Mouse (Mus musculus) heart, embryonic 16.5 days (tissue): ENCODE results near the gene Mier1. TPM values are rescaled to one million over a fixed set of nuclear protein-coding genes. Genes with fewer than 3 reads are reported as not detected.

Experiments
- ATAC-seq: fragments of 200-750 bp; cut with Nextera tagmentation; replicated peaks from 2 replicates; pipeline ENCODE4 v1.8.0; 2017; ENCODE audit warnings: moderate number of reproducible peaks; ENCODE audit not compliant: insufficient read depth, low FRiP score; ENCODE audit errors: extremely low read depth
- H3K27ac ChIP-seq: fragments of 300-500 bp; sonication (generic); 2 replicates; pipeline ENCODE4 v1.5.1; 2014; ENCODE audit warnings: mild to moderate bottlenecking, low read length, control low read depth, moderate library complexity
- H3K27me3 ChIP-seq: fragments of 300-500 bp; sonication (generic); 2 replicates; pipeline ENCODE4 v1.6.1; 2014; ENCODE audit warnings: low read length, mixed read lengths; ENCODE audit not compliant: control insufficient read depth, insufficient read depth
- H3K36me3 ChIP-seq: fragments of 300-500 bp; sonication (generic); 2 replicates; pipeline ENCODE4 v1.6.1; 2014; ENCODE audit not compliant: control insufficient read depth, insufficient read depth
- H3K4me1 ChIP-seq: fragments of 300-500 bp; sonication (generic); 2 replicates; pipeline ENCODE4 v1.6.1; 2014; ENCODE audit warnings: low read length, mixed read lengths; ENCODE audit not compliant: control insufficient read depth, insufficient read depth
- H3K4me2 ChIP-seq: fragments of 300-500 bp; sonication (generic); 2 replicates; pipeline ENCODE4 v1.6.1; 2014; ENCODE audit warnings: low read depth, mild to moderate bottlenecking, control low read depth, low read length
- H3K4me3 ChIP-seq: fragments of 300-500 bp; sonication (generic); 2 replicates; pipeline ENCODE4 v1.5.1; 2014; ENCODE audit warnings: mild to moderate bottlenecking, control low read depth, low read length
- H3K9ac ChIP-seq: fragments of 300-500 bp; sonication (generic); 2 replicates; pipeline ENCODE4 v1.6.1; 2014; ENCODE audit warnings: low read length, control low read depth
- H3K9me3 ChIP-seq: fragments of 300-500 bp; sonication (generic); replicated peaks from 2 replicates; pipeline ENCODE4 v1.6.1; 2016; ENCODE audit warnings: low read length; ENCODE audit not compliant: control insufficient read depth
- WGBS: fragments of 180-500 bp; shearing (Covaris S2); extraction: QIAGEN DNeasy Blood & Tissue Kit; methylation state at CpG from one replicate; pipeline ENCODE4 v1.1.7; 2014; 5-methylcytosine and 5-hydroxymethylcytosine counted together
- polyA plus RNA-seq: library from polyadenylated mRNA; unstranded; fragments of >200 nt; fragmentation: Nextera tagmentation; extraction: Ambion mirVana; gene quantifications from 2 replicates; pipeline ENCODE4 v1.2.1, GENCODE M21; 2015

Gene Mier1
- 27.6 and 29.5 TPM in 2 replicates for polyA plus RNA-seq

DNA sequence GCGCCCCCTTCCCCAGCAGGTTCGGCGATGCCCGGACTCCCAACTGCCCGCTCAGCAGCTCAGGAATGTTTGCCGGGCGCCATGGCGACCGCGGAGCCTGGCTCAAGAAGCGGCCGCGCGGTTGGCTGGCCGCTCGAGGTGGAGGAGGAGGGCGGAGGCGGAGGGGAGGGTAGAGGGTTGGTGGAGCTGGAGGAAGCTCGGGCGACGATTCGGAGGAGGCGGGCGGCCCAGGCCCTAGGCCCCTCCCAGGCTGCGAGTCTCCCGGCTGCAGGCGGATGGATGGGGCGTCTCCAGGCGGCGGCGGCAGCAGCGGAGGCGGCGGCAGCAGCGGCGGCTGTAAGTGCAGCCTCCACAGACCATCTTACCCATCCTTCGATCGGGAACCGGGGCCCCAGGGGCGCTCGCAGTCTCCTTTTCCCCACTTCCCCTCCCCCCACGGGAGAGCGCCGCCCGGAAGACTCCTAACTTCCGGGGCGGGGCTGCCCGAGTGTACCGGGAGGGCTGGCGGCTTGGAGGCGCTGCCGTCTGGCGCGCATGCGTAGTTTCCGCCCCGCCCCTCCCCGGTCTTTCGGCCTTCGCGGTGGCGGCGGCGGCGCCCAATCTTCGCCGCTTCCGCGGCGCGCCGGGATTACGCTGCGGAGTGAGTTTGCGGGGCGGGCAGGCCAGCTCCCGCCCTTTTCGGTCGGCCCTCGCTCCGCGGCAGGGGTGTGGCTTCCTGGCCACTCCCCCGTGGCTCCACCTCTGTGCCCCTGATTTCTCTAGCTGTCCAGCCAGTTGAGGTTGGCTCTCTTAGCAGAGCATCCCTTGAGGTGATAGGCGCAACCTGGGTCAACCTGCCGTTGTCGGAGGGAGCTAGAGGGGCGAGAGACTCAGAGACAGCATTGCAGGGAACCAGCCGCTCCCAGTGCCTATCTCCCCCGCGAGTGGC lies at the start of gene Mier1, which contains the start of gene Wdr78:
Mier1 (plus strand) TSS at position 207 of the 928 bp plus-strand sequence.
Wdr78 (minus strand) TSS at position 372 of the 928 bp plus-strand sequence.
- Histone ChIP-seq H3K27ac (peak within 1 kb of the TSS; percentile 99), H3K9me3 (no peaks in the 10 kb centered on the region), H3K9ac (peak within 1 kb of the TSS; percentile 93), H3K36me3 (0 out of 2 replicates have a peak, but pooled peaks cover 3% of the 10 kb centered on the region), H3K4me3 (peak within 1 kb of the TSS; percentile 73), H3K27me3 (no peaks in the 10 kb centered on the region), H3K4me1 (peaks cover 22% of the 10 kb centered on the region), H3K4me2 (peak within 1 kb of the TSS; percentile 82)
- peak; percentile 99 for ATAC-seq
- under 1% methylated on average over 80 of the region's 90 CpGs for WGBS

- no peaks in the 10 kb centered on the region for H3K27me3 ChIP-seq
- no peaks in the 10 kb centered on the region for H3K36me3 ChIP-seq
- ATAC-seq: no peak
- 67% methylated on average over 2 of the region's 2 CpGs for WGBS
- H3K4me3 ChIP-seq: no peak overlapping the region
- no peak overlapping the region for H3K4me2 ChIP-seq
- no peaks in the 10 kb centered on the region for H3K9me3 ChIP-seq
- no peaks in the 10 kb centered on the region for H3K4me1 ChIP-seq
- no peak overlapping the region for H3K27ac ChIP-seq
- no peak overlapping the region for H3K9ac ChIP-seq
These were observed 49.8 kb upstream of the Mier1 start for GRCm38 (mm10) chr4:103064421-103064820.

- no peaks in the 10 kb centered on the region for H3K9me3 ChIP-seq
- 62% methylated on average over 5 of the region's 5 CpGs for WGBS
- H3K27ac ChIP-seq: no peak overlapping the region
- no peak; the same call in 1 of the 2 replicates for ATAC-seq
- H3K27me3 ChIP-seq: no peaks in the 10 kb centered on the region
- no peak overlapping the region for H3K9ac ChIP-seq
- no peaks in the 10 kb centered on the region for H3K36me3 ChIP-seq
- no peaks in the 10 kb centered on the region for H3K4me1 ChIP-seq
- no peak overlapping the region for H3K4me3 ChIP-seq
- H3K4me2 ChIP-seq: no peak overlapping the region
These were observed 49.2 kb upstream of the Mier1 start for GRCm38 (mm10) chr4:103064976-103065375.

GRCm38 (mm10) chr4:103067906-103068655 lies 46.1 kb upstream of the Mier1 start:
- Histone ChIP-seq H3K4me2 (no peak overlapping the region), H3K9me3 (no peaks in the 10 kb centered on the region), H3K4me3 (no peak overlapping the region), H3K27me3 (no peaks in the 10 kb centered on the region), H3K4me1 (no peaks in the 10 kb centered on the region), H3K9ac (no peak overlapping the region), H3K27ac (no peak overlapping the region), H3K36me3 (no peaks in the 10 kb centered on the region)
- no peak for ATAC-seq
- 78% methylated on average over 6 of the region's 6 CpGs for WGBS

DNA sequence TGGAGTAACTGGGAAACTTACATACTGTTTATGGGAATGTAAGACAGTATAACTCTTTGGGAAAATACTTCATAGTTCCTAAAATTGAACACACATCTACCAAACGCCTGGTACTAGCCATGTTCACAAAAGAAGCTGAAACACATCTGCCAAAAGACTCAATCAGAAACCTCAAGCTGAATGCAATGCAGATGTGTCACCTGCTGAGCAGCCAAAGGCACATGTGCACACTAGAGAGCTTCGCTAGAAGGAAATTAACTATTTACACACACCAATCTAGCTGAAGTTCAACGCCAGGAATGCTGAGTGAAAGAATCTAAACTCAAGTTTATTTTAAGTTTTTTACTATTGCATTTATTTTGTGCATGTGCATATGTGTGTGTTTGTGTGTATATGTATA lies 43.6 kb upstream of the Mier1 start:
- ATAC-seq: no peak
- Histone ChIP-seq H3K27ac (no peak overlapping the region), H3K27me3 (no peaks in the 10 kb centered on the region), H3K9ac (no peak overlapping the region), H3K4me1 (no peaks in the 10 kb centered on the region), H3K36me3 (no peaks in the 10 kb centered on the region), H3K4me2 (no peak overlapping the region), H3K9me3 (no peaks in the 10 kb centered on the region), H3K4me3 (no peak overlapping the region)
- WGBS: 75% methylated on average over 3 of the region's 3 CpGs

GRCm38 (mm10) chr4:103085237-103085636 lies 29.0 kb upstream of the Mier1 start:
- Histone ChIP-seq H3K36me3 (no peaks in the 10 kb centered on the region), H3K27ac (no peak overlapping the region), H3K9ac (no peak overlapping the region), H3K4me3 (no peak overlapping the region), H3K9me3 (no peaks in the 10 kb centered on the region), H3K4me2 (no peak overlapping the region), H3K4me1 (no peaks in the 10 kb centered on the region), H3K27me3 (no peaks in the 10 kb centered on the region)
- ATAC-seq: no peak
- WGBS: 88% methylated on average over 5 of the region's 5 CpGs

DNA sequence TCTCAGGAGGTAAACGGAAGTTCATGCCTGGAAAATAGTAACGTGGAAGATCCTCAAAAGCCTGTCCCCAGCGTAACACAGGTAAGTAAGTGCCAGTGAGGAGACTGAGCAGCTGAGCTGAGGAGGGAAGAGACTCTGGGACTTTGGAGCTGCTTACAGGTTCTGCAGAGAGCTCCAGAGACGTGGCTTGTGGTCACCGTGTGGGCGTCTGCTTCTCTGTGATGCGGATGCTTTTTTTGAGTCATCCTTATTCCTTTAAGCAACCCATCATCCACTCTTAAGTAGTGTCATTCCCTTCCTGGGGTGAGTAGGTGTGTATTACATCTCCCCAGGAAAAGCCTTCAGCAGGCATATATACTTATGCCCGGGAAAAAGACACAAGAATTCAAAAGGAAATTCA lies 18.3 kb upstream of the Mier1 start:
- ATAC-seq: no peak
- no peaks in the 10 kb centered on the region for H3K4me1 ChIP-seq
- H3K4me2 ChIP-seq: no peak overlapping the region
- WGBS: 79% methylated on average over 8 of the region's 8 CpGs
- H3K9me3 ChIP-seq: no peaks in the 10 kb centered on the region
- H3K9ac ChIP-seq: no peak overlapping the region
- H3K4me3 ChIP-seq: no peak overlapping the region
- H3K36me3 ChIP-seq: no peaks in the 10 kb centered on the region
- H3K27ac ChIP-seq: no peak overlapping the region
- H3K27me3 ChIP-seq: no peaks in the 10 kb centered on the region

DNA sequence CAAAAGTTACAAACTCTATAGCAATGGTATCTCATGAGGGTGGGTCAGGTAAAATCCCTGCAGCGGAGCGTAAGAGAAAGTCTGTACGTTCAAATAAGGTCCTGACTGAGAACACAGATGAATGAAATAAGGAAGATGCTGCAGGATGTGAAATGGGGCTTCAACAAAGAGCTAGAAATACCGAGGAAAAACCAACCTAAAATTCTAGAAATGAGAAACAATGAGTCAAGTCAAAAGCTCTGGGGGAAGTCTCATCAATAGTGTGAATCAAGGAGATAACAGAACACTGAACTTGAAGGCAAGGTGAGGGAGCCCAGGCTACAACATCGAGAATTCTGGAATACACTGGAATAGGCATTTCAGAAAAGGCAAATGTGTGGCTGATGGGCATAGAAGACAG lies 15.7 kb upstream of the Mier1 start:
- 86% methylated on average over 5 of the region's 5 CpGs for WGBS
- no peak overlapping the region for H3K4me2 ChIP-seq
- H3K27me3 ChIP-seq: no peaks in the 10 kb centered on the region
- ATAC-seq: no peak
- no peak overlapping the region for H3K9ac ChIP-seq
- H3K4me1 ChIP-seq: peaks cover 5% of the 10 kb centered on the region; the same call in 1 of the 2 replicates
- H3K27ac ChIP-seq: no peak overlapping the region
- no peak overlapping the region for H3K4me3 ChIP-seq
- no peaks in the 10 kb centered on the region for H3K9me3 ChIP-seq
- no peaks in the 10 kb centered on the region for H3K36me3 ChIP-seq

DNA sequence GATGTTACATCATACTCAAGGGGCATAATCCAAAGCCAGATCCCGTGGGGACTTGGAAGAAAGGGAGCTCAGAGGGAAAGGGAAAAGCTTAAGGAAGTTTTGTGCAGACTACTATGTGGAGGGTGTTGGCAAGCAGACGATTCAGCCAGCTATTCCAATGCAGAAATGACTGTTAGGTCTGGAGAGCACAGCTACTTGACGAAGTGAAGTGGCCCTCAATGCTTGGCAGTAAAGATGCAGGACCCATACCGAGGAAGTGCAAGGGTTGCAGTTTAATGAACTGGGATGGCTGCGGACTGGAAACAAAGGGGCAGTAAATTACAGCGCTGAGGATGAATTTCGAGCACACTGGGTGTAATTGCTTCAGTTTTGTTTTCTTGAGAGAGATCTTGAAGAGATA lies 1.5 kb upstream of the Mier1 start:
- Histone ChIP-seq H3K36me3 (0 out of 2 replicates have a peak, but pooled peaks cover 3% of the 10 kb centered on the region), H3K9me3 (no peaks in the 10 kb centered on the region), H3K9ac (no peak overlapping the region), H3K4me2 (peak overlapping the region; percentile 82), H3K27me3 (no peaks in the 10 kb centered on the region), H3K27ac (no peak overlapping the region), H3K4me3 (no peak overlapping the region; the same call in 1 of the 2 replicates), H3K4me1 (peaks cover 18% of the 10 kb centered on the region)
- WGBS: 59% methylated on average over 7 of the region's 7 CpGs
- no peak for ATAC-seq
